Mouse (Mus musculus) small intestine, adult 2 months (tissue): ENCODE measurements around the gene Nme3.

Experiments used
- CTCF ChIP-seq: fragments of 200-500 bp; IDR thresholded peaks from 2 replicates; pipeline ENCODE4 v1.5.1; 2012; ENCODE audit warnings: low read depth, mild to moderate bottlenecking, control low read depth, inconsistent platforms, low read length, moderate library complexity, mixed read lengths; ENCODE audit not compliant: insufficient replicate concordance, insufficient read length; ENCODE audit errors: extremely low read depth
- POLR2A ChIP-seq: fragments of 200-500 bp; IDR thresholded peaks from 2 replicates; pipeline ENCODE4 v1.6.1; 2012; ENCODE audit warnings: low read depth, mild to moderate bottlenecking, control low read depth, inconsistent platforms, low read length, moderate library complexity

DNA sequence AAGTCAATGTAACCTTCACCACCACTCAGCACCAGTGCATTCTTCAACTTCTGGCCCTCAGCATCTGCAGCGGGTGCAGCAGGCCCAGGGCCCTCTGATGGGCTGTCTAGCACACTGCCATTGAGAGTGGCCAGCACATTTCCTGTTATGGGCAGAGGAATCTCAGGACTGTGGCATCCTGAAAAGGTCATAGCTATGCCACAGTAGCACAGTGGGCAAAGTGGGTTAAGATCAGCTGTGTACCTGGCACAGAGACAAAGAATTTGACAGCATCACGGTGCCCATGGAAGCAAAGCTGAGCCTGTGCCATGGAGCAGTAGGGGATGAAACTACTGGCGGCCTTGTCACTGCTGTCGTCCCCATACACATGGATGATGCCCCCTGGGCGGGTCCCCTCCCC, 2.9 kb downstream of the Nme3 start:
- TF ChIP-seq CTCF = no peak
- no peak for TF ChIP-seq POLR2A
